Mouse (Mus musculus): Measurements from ENCODE around the gene Enho. TPM values are rescaled to one million over a fixed set of nuclear protein-coding genes. Genes with fewer than 3 reads are reported as not detected.

Enho gene
- polyA plus RNA-seq, 1 experiment from 2014 or later, result 4.7 TPM

DNA sequence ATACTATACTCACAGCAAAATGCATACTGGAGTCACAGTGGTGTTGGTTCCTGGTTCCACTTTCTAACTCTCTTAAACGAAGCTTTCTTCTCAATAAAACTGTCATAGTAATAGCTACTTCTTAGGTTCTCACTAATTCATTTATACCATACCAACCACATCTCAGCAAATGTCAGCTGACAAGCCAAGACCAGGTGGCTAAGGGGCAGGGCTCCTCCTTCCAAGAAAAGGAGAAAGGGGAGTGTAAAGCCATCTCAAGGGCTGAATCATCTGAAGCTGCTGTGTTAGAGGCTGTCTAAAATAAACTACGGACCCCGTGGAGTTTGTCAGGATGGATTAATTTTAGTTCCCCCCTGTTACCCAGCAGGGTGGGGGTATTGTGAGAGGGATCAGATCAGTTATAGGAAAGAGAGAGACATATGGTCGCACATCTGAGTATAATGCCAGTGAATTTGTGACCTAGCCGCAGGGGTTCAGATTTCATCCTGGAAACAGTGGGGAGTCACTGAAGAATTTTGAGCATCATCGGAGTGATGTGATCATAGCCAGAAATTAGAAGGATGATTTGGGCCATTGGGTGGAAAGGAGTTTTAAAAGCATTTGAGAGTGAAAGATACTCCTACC is 1.2 kb upstream of the Enho start:
- H3K27ac ChIP-seq (ENCODE audit: low read depth, low read length), result no peak overlapping the region
- H3K4me3 ChIP-seq (ENCODE audit: low read depth, low read length), result no peak overlapping the region
- no peaks in the 10 kb centered on the region for H3K36me3 ChIP-seq (ENCODE audit: control insufficient read depth, insufficient read depth, low read length)
- H3K4me2 ChIP-seq, result no peak overlapping the region
- H3K9ac ChIP-seq (ENCODE audit: low read depth, low read length), result no peak overlapping the region
- no peaks in the 10 kb centered on the region for H3K9me3 ChIP-seq (replicated peaks; ENCODE audit: control insufficient read depth, low read length)
- peaks cover 17% of the 10 kb centered on the region for H3K27me3 ChIP-seq (ENCODE audit: control insufficient read depth, insufficient read depth, low read length)
- ATAC-seq (replicated peaks; ENCODE audit: insufficient number of reproducible peaks, low FRiP score, low TSS enrichment), result no peak
- peaks cover 3% of the 10 kb centered on the region; the same call in 1 of the 2 replicates for H3K4me1 ChIP-seq (ENCODE audit: control insufficient read depth, insufficient read depth, low read length)
- WGBS (ENCODE audit: insufficient replicate concordance), result 87% methylated on average over 6 of the region's 6 CpGs

DNA sequence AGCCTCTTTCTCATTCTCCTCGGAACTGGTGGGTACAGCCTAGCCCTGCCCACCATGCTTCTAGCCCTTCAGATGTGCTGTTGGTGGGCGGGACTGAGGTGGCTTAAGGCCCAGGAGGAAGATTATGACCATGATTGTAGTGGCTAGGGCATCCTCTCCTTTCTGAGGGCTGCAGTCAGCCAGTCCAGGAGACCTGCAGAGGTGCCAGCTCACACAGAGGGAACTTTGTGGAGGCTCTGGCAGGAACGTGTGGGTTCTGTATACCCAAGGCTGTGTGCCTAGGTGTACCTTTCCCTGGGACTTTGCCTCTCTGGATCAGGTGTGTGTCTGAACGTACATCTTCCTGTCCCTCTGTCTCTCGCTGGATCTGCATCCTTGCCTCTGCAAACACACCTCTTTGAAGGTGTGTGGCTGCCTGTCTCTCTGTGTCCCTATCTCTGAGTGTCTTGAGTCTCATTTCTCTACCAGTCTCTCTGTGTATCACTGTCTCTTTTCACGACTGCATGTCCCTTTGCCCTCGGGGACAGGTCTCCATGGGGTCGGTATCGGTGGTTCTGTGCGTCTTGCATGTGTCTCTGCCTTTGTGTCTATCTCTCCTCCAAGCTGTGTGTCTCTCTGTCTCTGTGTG is 796 bp downstream of the Enho start:
- H3K9me3 ChIP-seq (replicated peaks; ENCODE audit: control insufficient read depth, low read length), result no peaks in the 10 kb centered on the region
- H3K4me1 ChIP-seq (ENCODE audit: control insufficient read depth, insufficient read depth, low read length), result peaks cover 10% of the 10 kb centered on the region
- H3K9ac ChIP-seq (ENCODE audit: low read depth, low read length), result peak overlapping the region; percentile 47
- 0 out of 2 replicates have a peak overlapping the region, but pooled peaks have one; percentile 0 for H3K27ac ChIP-seq (ENCODE audit: low read depth, low read length)
- H3K27me3 ChIP-seq (ENCODE audit: control insufficient read depth, insufficient read depth, low read length), result peaks cover 17% of the 10 kb centered on the region
- ATAC-seq (replicated peaks; ENCODE audit: insufficient number of reproducible peaks, low FRiP score, low TSS enrichment), result 0 out of 2 replicates have a peak, but pooled peaks have one; percentile 1
- peak overlapping the region; percentile 38 for H3K4me3 ChIP-seq (ENCODE audit: low read depth, low read length)
- no peaks in the 10 kb centered on the region for H3K36me3 ChIP-seq (ENCODE audit: control insufficient read depth, insufficient read depth, low read length)
- peak overlapping the region; percentile 77 for H3K4me2 ChIP-seq
- 21% methylated on average over 10 of the region's 10 CpGs for WGBS (ENCODE audit: insufficient replicate concordance)

DNA sequence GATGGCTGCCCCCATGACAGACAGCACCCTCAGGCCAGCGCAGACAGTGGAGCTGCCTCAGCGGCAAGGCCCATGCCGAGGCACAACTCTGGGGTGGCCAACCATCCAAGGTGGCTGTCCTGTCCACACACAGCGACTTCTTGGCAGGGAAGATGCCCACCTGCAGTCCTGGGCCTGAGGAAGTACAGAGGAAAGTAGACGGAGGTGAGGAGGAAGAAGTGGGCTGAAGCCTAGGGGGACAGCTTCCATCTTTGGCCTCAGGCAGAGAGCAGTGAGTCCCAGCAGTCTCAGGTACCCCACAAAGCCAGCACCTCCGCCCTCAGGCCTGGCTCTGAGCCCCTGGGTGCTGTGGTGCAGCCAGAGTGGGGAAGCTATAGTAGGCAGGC is 1.3 kb downstream of the Enho start:
- no peak for ATAC-seq (replicated peaks; ENCODE audit: insufficient number of reproducible peaks, low FRiP score, low TSS enrichment)
- Histone ChIP-seq H3K9ac (ENCODE audit: low read depth, low read length) (0 out of 2 replicates have a peak overlapping the region, but pooled peaks have one; percentile 6), H3K27me3 (ENCODE audit: control insufficient read depth, insufficient read depth, low read length) (peaks cover 17% of the 10 kb centered on the region), H3K36me3 (ENCODE audit: control insufficient read depth, insufficient read depth, low read length) (no peaks in the 10 kb centered on the region), H3K27ac (ENCODE audit: low read depth, low read length) (no peak overlapping the region), H3K4me3 (ENCODE audit: low read depth, low read length) (no peak overlapping the region), H3K9me3 (replicated peaks; ENCODE audit: control insufficient read depth, low read length) (no peaks in the 10 kb centered on the region), H3K4me1 (ENCODE audit: control insufficient read depth, insufficient read depth, low read length) (peaks cover 10% of the 10 kb centered on the region), H3K4me2 (no peak overlapping the region)
- 87% methylated on average over 6 of the region's 6 CpGs for WGBS (ENCODE audit: insufficient replicate concordance)

DNA sequence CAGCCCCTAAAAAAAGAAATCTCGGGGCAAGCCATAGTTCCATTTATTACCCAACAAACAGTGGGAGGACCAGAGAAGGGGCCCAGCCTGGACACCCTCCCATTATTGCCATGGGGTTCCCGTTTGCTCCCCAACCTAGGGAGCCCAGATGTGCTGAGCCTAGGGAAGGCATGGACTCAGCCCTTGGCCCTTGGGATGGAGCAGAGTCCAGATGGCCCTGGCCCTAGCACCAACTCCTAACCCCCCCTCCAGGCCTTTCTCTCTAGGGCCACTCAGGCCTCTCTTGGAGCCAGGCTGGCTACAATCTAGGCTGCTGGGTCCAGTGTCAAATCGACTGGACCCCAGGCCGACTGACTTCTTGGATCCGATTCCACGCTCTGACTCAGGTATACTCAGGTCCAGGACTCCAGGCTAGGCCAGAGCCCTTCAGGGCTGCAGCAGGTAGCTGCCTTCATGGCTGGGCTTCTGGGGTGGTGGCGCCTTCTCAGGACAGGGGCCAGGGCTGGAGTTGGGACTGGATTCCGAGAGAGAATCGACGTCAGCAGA is 1.9 kb downstream of the Enho start:
- WGBS (ENCODE audit: insufficient replicate concordance), result 86% methylated on average over 10 of the region's 10 CpGs
- Histone ChIP-seq H3K36me3 (ENCODE audit: control insufficient read depth, insufficient read depth, low read length) (no peaks in the 10 kb centered on the region), H3K4me1 (ENCODE audit: control insufficient read depth, insufficient read depth, low read length) (peaks cover 10% of the 10 kb centered on the region), H3K4me2 (no peak overlapping the region), H3K27ac (ENCODE audit: low read depth, low read length) (no peak overlapping the region), H3K9ac (ENCODE audit: low read depth, low read length) (no peak overlapping the region), H3K4me3 (ENCODE audit: low read depth, low read length) (no peak overlapping the region), H3K9me3 (replicated peaks; ENCODE audit: control insufficient read depth, low read length) (no peaks in the 10 kb centered on the region), H3K27me3 (ENCODE audit: control insufficient read depth, insufficient read depth, low read length) (peaks cover 17% of the 10 kb centered on the region)
- no peak for ATAC-seq (replicated peaks; ENCODE audit: insufficient number of reproducible peaks, low FRiP score, low TSS enrichment)

DNA sequence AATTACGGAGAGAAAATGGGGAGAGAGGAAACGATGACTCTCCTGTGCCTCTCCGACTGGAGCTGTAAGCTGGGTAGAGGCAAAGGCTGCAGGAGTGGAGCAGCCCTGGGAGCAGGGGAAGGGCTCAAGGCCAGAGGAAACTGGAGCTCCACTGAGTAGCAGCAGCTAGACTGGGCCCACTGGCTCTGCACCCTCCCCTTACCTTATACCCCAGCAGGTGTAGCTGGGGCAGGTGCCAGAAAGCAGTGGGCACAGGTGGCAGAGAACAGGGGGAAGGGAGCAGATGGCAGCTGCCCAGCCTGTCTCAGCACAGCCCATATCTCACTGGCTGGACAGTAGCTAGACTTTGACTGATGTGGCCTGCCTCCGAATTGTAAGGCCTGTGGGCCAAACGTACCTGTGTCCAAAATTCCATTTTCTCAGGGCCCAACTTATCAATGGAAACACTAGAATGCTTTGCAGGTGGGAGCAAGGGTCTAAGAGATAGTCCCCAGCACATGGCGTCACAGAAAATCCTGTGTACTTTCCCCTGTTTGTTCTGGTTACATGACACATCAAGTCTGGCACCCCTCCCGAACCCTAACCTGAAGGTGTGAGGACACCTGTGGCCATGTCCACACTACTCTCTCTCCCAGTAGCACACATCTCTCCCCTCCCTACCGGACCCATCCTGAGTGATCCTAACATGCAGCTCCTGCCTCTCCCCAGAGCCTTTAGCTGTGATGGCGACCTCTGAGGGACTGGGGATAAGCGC is 3.1 kb downstream of the Enho start:
- no peak overlapping the region for H3K4me2 ChIP-seq
- ATAC-seq (replicated peaks; ENCODE audit: insufficient number of reproducible peaks, low FRiP score, low TSS enrichment), result no peak
- H3K36me3 ChIP-seq (ENCODE audit: control insufficient read depth, insufficient read depth, low read length), result no peaks in the 10 kb centered on the region
- H3K27ac ChIP-seq (ENCODE audit: low read depth, low read length), result no peak overlapping the region
- WGBS (ENCODE audit: insufficient replicate concordance), result 73% methylated on average over 10 of the region's 10 CpGs
- peaks cover 17% of the 10 kb centered on the region for H3K27me3 ChIP-seq (ENCODE audit: control insufficient read depth, insufficient read depth, low read length)
- peaks cover 13% of the 10 kb centered on the region for H3K4me1 ChIP-seq (ENCODE audit: control insufficient read depth, insufficient read depth, low read length)
- H3K9ac ChIP-seq (ENCODE audit: low read depth, low read length), result no peak overlapping the region
- no peak overlapping the region for H3K4me3 ChIP-seq (ENCODE audit: low read depth, low read length)
- no peaks in the 10 kb centered on the region for H3K9me3 ChIP-seq (replicated peaks; ENCODE audit: control insufficient read depth, low read length)

DNA sequence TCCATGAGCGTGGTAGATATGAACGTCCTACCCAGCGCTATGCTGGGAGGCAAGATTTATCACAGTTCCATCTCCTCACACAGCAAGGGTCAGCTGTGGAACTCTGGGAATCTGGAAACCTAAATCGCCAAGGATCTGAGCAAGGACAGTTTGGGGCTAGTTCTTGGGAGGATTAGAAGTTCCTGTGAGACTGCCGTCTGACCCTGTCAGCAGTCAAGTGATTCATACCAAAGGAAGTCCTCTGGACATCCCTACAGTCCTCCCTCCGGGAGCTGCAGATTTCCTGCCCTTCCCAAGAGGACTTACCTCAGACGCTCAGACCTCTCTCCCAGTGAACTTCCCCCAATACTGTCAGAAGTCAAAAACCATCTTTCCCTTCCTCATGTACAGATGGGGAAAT is 3.8 kb downstream of the Enho start:
- H3K27ac ChIP-seq (ENCODE audit: low read depth, low read length), result no peak overlapping the region
- H3K9me3 ChIP-seq (replicated peaks; ENCODE audit: control insufficient read depth, low read length), result no peaks in the 10 kb centered on the region
- no peaks in the 10 kb centered on the region for H3K36me3 ChIP-seq (ENCODE audit: control insufficient read depth, insufficient read depth, low read length)
- H3K4me2 ChIP-seq, result no peak overlapping the region
- peaks cover 17% of the 10 kb centered on the region for H3K27me3 ChIP-seq (ENCODE audit: control insufficient read depth, insufficient read depth, low read length)
- no peak overlapping the region for H3K9ac ChIP-seq (ENCODE audit: low read depth, low read length)
- WGBS (ENCODE audit: insufficient replicate concordance), result 26% methylated on average over 7 of the region's 7 CpGs
- no peak overlapping the region for H3K4me3 ChIP-seq (ENCODE audit: low read depth, low read length)
- peaks cover 20% of the 10 kb centered on the region for H3K4me1 ChIP-seq (ENCODE audit: control insufficient read depth, insufficient read depth, low read length)
- ATAC-seq (replicated peaks; ENCODE audit: insufficient number of reproducible peaks, low FRiP score, low TSS enrichment), result no peak

DNA sequence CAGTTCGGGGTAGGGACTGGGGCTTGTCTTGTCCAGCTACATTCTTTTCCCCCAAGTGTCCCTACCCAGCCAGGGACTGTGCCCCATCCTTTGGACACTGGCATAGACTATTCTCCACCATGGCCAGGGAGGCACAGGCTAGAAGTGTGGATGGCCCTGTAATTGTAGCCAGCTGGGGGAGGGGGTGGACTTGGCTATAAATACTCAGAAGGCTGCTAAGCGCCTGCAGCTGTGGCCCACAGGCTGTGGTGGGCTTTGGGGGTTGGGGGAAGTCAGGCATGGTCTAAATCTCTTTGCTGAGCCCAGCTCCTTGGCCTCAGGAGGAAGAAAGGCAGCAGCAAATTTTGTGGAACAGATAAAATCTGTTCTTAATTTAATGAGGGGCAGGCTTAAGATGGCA is 4.2 kb downstream of the Enho start:
- H3K4me1 ChIP-seq (ENCODE audit: control insufficient read depth, insufficient read depth, low read length), result peaks cover 25% of the 10 kb centered on the region
- 0 out of 2 replicates have a peak overlapping the region, but pooled peaks have one; percentile 18 for H3K9ac ChIP-seq (ENCODE audit: low read depth, low read length)
- 51% methylated on average over 2 of the region's 2 CpGs for WGBS (ENCODE audit: insufficient replicate concordance)
- no peaks in the 10 kb centered on the region for H3K9me3 ChIP-seq (replicated peaks; ENCODE audit: control insufficient read depth, low read length)
- H3K27me3 ChIP-seq (ENCODE audit: control insufficient read depth, insufficient read depth, low read length), result peaks cover 17% of the 10 kb centered on the region
- 0 out of 2 replicates have a peak overlapping the region, but pooled peaks have one; percentile 7 for H3K4me2 ChIP-seq
- no peak for ATAC-seq (replicated peaks; ENCODE audit: insufficient number of reproducible peaks, low FRiP score, low TSS enrichment)
- no peak overlapping the region for H3K27ac ChIP-seq (ENCODE audit: low read depth, low read length)
- H3K4me3 ChIP-seq (ENCODE audit: low read depth, low read length), result no peak overlapping the region
- H3K36me3 ChIP-seq (ENCODE audit: control insufficient read depth, insufficient read depth, low read length), result no peaks in the 10 kb centered on the region

DNA sequence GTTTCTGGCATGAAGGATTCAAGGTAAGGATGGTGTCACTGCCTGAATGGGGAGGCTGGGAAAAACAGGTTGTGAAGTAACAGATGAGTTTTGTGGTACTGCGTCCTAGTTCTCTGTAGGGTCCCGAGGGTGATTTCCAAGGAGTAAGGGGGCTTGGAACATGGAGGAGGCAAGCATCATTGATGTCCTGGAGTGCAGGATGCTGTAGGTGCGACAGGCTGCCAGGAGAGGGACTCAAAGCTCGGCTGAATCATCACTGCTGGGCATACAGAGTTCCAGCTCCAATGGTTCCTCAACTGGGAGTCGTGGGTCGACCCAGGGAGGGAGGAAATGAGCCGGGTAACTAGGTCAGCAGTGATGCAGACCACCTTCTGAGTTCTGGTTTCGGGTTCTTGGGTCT is 4.9 kb downstream of the Enho start:
- H3K4me1 ChIP-seq (ENCODE audit: control insufficient read depth, insufficient read depth, low read length), result peaks cover 31% of the 10 kb centered on the region

More for the DNA sequence above, 4.9 kb downstream of the Enho start:
- no peak overlapping the region for H3K4me2 ChIP-seq
- no peak overlapping the region for H3K27ac ChIP-seq (ENCODE audit: low read depth, low read length)
- no peak for ATAC-seq (replicated peaks; ENCODE audit: insufficient number of reproducible peaks, low FRiP score, low TSS enrichment)
- H3K4me3 ChIP-seq (ENCODE audit: low read depth, low read length), result no peak overlapping the region
- no peak overlapping the region for H3K9ac ChIP-seq (ENCODE audit: low read depth, low read length)
- H3K36me3 ChIP-seq (ENCODE audit: control insufficient read depth, insufficient read depth, low read length), result no peaks in the 10 kb centered on the region
- no peaks in the 10 kb centered on the region for H3K9me3 ChIP-seq (replicated peaks; ENCODE audit: control insufficient read depth, low read length)
- H3K27me3 ChIP-seq (ENCODE audit: control insufficient read depth, insufficient read depth, low read length), result peaks cover 20% of the 10 kb centered on the region
- 60% methylated on average over 8 of the region's 8 CpGs for WGBS (ENCODE audit: insufficient replicate concordance)
